Mouse (Mus musculus) CH12.LX (cell line): ENCODE measurements around the gene Shroom1. TPM values are rescaled to one million over a fixed set of nuclear protein-coding genes. Genes with fewer than 3 reads are reported as not detected.

Experiments
- DNase-seq: peaks from one replicate; pipeline ENCODE4 v3.0.0-alpha.2; 2013; ENCODE audit errors: extremely low read depth
- H3K27ac ChIP-seq: 2 replicates; pipeline ENCODE4 v1.5.1; 2012; ENCODE audit warnings: low read depth, mild to moderate bottlenecking, control low read depth, moderate library complexity; ENCODE audit not compliant: insufficient read depth
- H3K27me3 ChIP-seq: replicated peaks from 2 replicates; pipeline ENCODE3; 2012; ENCODE audit warnings: inconsistent platforms
- H3K36me3 ChIP-seq, 2 experiments: replicated peaks in 1 of 2; 2 replicates each; pipeline versions ENCODE3 to v1.6.1; 2012; ENCODE audit warnings: inconsistent platforms in 1 of 2, low read length in 1 of 2, mild to moderate bottlenecking in 1 of 2, mixed read lengths in 1 of 2, moderate library complexity in 1 of 2; ENCODE audit not compliant: control insufficient read depth in 1 of 2, insufficient read depth in 1 of 2
- H3K4me1 ChIP-seq, 2 experiments: 2 replicates each; pipeline ENCODE4 v1.6.1; 2012; ENCODE audit warnings: inconsistent platforms in 1 of 2, moderate library complexity in 1 of 2; ENCODE audit not compliant: insufficient read depth in 2 of 2, control insufficient read depth in 1 of 2
- H3K4me2 ChIP-seq: 2 replicates; pipeline ENCODE4 v1.6.1; 2012; ENCODE audit warnings: low read depth, mild to moderate bottlenecking, control low read depth; ENCODE audit not compliant: poor library complexity, insufficient read depth, severe bottlenecking
- H3K4me3 ChIP-seq, 3 experiments: fragments of 150-350 bp in 1 of 3; sonication (generic) in 1 of 3; replicated peaks in 1 of 3; 2 replicates each; pipeline versions ENCODE3 to v1.5.1; 2011 to 2012; ENCODE audit warnings: low read depth in 2 of 3, low read length in 2 of 3, mild to moderate bottlenecking in 2 of 3, moderate library complexity in 2 of 3, control low read depth in 1 of 3, improper control_type of control experiment in 1 of 3, inconsistent platforms in 1 of 3, mixed read lengths in 1 of 3; ENCODE audit not compliant: poor library complexity in 1 of 3
- H3K79me2 ChIP-seq: replicated peaks from 2 replicates; pipeline ENCODE4 v1.6.1; 2012; ENCODE audit warnings: mild to moderate bottlenecking, moderate library complexity; ENCODE audit not compliant: control insufficient read depth, poor library complexity, insufficient read depth, severe bottlenecking; ENCODE audit errors: extremely low read depth
- H3K9ac ChIP-seq: 2 replicates; pipeline ENCODE4 v1.6.1; 2012; ENCODE audit warnings: low read depth, mild to moderate bottlenecking, control low read depth, moderate library complexity; ENCODE audit not compliant: insufficient read depth
- H3K9me3 ChIP-seq: replicated peaks from 2 replicates; pipeline ENCODE3; 2012; ENCODE audit warnings: low read length, inconsistent platforms, mixed read lengths
- CTCF ChIP-seq, 2 experiments: IDR thresholded peaks in 1 of 2; conservative IDR thresholded peaks in 1 of 2; 2 replicates each; pipeline ENCODE4 v1.5.1; 2011 to 2012; ENCODE audit warnings: low read depth in 2 of 2, low read length in 2 of 2, improper control_type of control experiment in 1 of 2, inconsistent platforms in 1 of 2, mild to moderate bottlenecking in 1 of 2, moderate library complexity in 1 of 2
- EP300 ChIP-seq: IDR thresholded peaks from 2 replicates; pipeline ENCODE4 v1.6.1; 2011; ENCODE audit warnings: low read length, improper control_type of control experiment
- ETS1 ChIP-seq: conservative IDR thresholded peaks from 2 replicates; pipeline ENCODE4 v1.6.1; 2012; ENCODE audit warnings: low read depth, mild to moderate bottlenecking, inconsistent platforms, low read length, improper control_type of control experiment, moderate library complexity
- JUN ChIP-seq: IDR thresholded peaks from 2 replicates; pipeline ENCODE4 v1.6.1; 2011; ENCODE audit warnings: low read depth, mild to moderate bottlenecking, low read length, improper control_type of control experiment, moderate library complexity; ENCODE audit not compliant: insufficient read depth
- KAT2A ChIP-seq: IDR thresholded peaks from 2 replicates; pipeline ENCODE4 v1.6.1; 2012; ENCODE audit warnings: low read length, improper control_type of control experiment, inconsistent platforms; ENCODE audit not compliant: insufficient replicate concordance
- MAFK ChIP-seq: IDR thresholded peaks from 2 replicates; pipeline ENCODE4 v1.6.1; 2011; ENCODE audit warnings: low read length, improper control_type of control experiment; ENCODE audit not compliant: insufficient replicate concordance
- MEF2A ChIP-seq: IDR thresholded peaks from 2 replicates; pipeline ENCODE4 v1.6.1; 2014; ENCODE audit warnings: low read depth, mild to moderate bottlenecking, inconsistent platforms, low read length, improper control_type of control experiment, borderline replicate concordance
- NELFE ChIP-seq: IDR thresholded peaks from 2 replicates; pipeline ENCODE4 v1.6.1; 2011; ENCODE audit warnings: low read depth, low read length, improper control_type of control experiment
- NRF1 ChIP-seq: IDR thresholded peaks from 2 replicates; pipeline ENCODE4 v1.6.1; 2014; ENCODE audit warnings: low read depth, mild to moderate bottlenecking, inconsistent platforms, low read length, improper control_type of control experiment, moderate library complexity
- POLR2AphosphoS2 ChIP-seq: IDR thresholded peaks from 2 replicates; pipeline ENCODE4 v1.6.1; 2011; ENCODE audit warnings: low read depth, low read length, improper control_type of control experiment
- USF1 ChIP-seq: IDR thresholded peaks from 2 replicates; pipeline ENCODE4 v1.6.1; 2014; ENCODE audit warnings: low read depth, mild to moderate bottlenecking, inconsistent platforms, low read length, improper control_type of control experiment
- dilution Hi-C: fragments of 300-500 bp; cut with MboI; formaldehyde crosslinking; loops from 2 replicates; pipeline ENCODE4 v1.14.3; 2020; ENCODE audit warnings: low sequenced_read_pairs; ENCODE audit not compliant: extremely low pct_unique_long_range_greater_than_20kb, extremely low pct_ligation_motif_present
- in situ Hi-C: fragments of 300-500 bp; cut with MboI; formaldehyde crosslinking; loops from 3 replicates; pipeline ENCODE4 v1.14.3; 2019; ENCODE audit warnings: low sequenced_read_pairs, low pct_ligation_motif_present, low pct_unique_long_range_greater_than_20kb, mixed read lengths
- polyA plus RNA-seq: library from polyadenylated mRNA; unstranded; fragments of >175 nt; gene quantifications from 2 replicates; pipeline ENCODE4 v1.2.1, GENCODE M21; 2012; ENCODE audit warnings: low read depth; ENCODE audit not compliant: insufficient read length
- total RNA-seq, 2 experiments: library from RNA; depleted of rRNA; stranded (reverse); fragments of 300-350 nt in 1 of 2; fragments of >200 nt in 1 of 2; gene quantifications; 2 replicates each; pipeline ENCODE4 v1.2.3; 2012 to 2014

Gene Shroom1
- total and polyA plus RNA-seq, 3 experiments, result not detected

- in situ Hi-C loops (no loop called here), dilution Hi-C loops (no loop called here)
- no peak overlapping the region for H3K9ac ChIP-seq
- H3K27ac ChIP-seq, result no peak overlapping the region
- DNase-seq, result no peak
- H3K36me3 ChIP-seq, result no peaks in the 10 kb centered on the region
- H3K27me3 ChIP-seq, result no peaks in the 10 kb centered on the region
- no peaks in the 10 kb centered on the region for H3K9me3 ChIP-seq
- no peak overlapping the region for H3K4me3 ChIP-seq
- H3K4me2 ChIP-seq, result no peak overlapping the region
- H3K79me2 ChIP-seq, result no peaks in the 10 kb centered on the region
- TF ChIP-seq ETS1, result no peak
- TF ChIP-seq CTCF (conservative IDR thresholded peaks at IDR 0.05 in 1 of 2, IDR thresholded peaks at IDR 0.05 in 1 of 2; ENCODE audit: low read depth in 2 of 2, low read length in 2 of 2), result no peak
- H3K4me1 ChIP-seq, result peaks cover 36 to 79% of the 10 kb centered on the region in 2 experiments
These were observed 48.1 kb downstream of the Shroom1 start for GRCm38 (mm10) chr11:53505026-53505663.

DNA sequence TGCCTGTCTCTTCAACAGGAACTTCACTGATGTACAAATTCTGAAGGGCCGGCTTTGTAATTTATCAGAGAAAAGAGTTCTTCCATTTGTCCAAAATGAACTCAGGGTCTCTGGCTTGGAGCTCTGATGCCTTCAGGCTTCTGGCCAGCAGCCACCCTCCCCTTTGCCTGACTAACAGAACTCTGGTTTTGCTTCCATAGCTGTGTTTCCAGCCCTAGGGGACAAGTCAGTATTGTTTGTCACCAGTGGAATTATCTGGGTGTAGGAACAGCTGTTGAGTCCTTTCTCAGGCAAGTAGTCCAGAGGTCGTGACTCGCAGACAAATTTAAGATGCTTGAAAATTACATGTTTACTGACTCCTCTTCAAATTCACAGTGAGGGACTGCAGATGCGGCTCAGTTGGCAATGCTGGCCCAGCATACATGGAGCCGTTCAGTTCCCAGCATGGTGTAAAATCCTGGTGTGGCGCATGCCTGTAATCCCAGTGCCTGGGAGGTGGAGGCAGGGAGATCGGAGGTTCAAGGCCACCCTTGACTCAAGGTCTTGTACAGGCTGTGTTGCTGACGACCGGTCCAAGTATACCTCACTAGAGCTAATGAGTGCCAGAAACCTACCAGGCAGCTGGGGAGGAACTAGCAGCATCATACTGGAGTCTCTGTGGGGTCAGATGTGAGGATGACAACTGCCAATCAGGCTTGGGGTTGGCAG lies 50.2 kb downstream of the Shroom1 start:
- in situ Hi-C loops, result no loop called here
- no peaks in the 10 kb centered on the region for H3K27me3 ChIP-seq

GRCm38 (mm10) chr11:53508152-53508551 lies 51.1 kb downstream of the Shroom1 start:
- H3K9me3 ChIP-seq, result no peaks in the 10 kb centered on the region
- H3K4me1 ChIP-seq, result peaks cover 33 to 58% of the 10 kb centered on the region in 2 experiments
- H3K4me3 ChIP-seq, result no peak overlapping the region
- H3K4me2 ChIP-seq, result no peak overlapping the region
- in situ Hi-C loops, result no loop called here
- H3K27ac ChIP-seq, result peak overlapping the region; percentile 12; the same call in 1 of the 2 replicates
- no peaks in the 10 kb centered on the region for H3K79me2 ChIP-seq
- no peaks in the 10 kb centered on the region for H3K27me3 ChIP-seq
- dilution Hi-C loops, result no loop called here
- no peaks in the 10 kb centered on the region for H3K36me3 ChIP-seq
- TF ChIP-seq NELFE (no peak), MEF2A (0 out of 2 replicates have a peak, but pooled peaks have one; percentile 14)
- TF ChIP-seq, all 38 proteins: peak for 1
- H3K9ac ChIP-seq, result peak overlapping the region; percentile 18; the same call in 1 of the 2 replicates
- peak; percentile 66 for DNase-seq

More for the DNA sequence above, 50.2 kb downstream of the Shroom1 start:
- Histone ChIP-seq H3K4me1 (peaks cover 33 to 65% of the 10 kb centered on the region in 2 experiments), H3K9me3 (no peaks in the 10 kb centered on the region), H3K27ac (peak overlapping the region; percentile 29; the same call in 1 of the 2 replicates), H3K4me2 (no peak overlapping the region), H3K9ac (peak overlapping the region; percentile 18; the same call in 1 of the 2 replicates), H3K4me3 (no peak overlapping the region), H3K79me2 (no peaks in the 10 kb centered on the region), H3K36me3 (no peaks in the 10 kb centered on the region)
- TF ChIP-seq MEF2A (no peak), JUN (no peak), EP300 (no peak), MAFK (no peak), NRF1 (no peak), USF1 (no peak), KAT2A (no peak), POLR2AphosphoS2 (no peak), CTCF (conservative IDR thresholded peaks at IDR 0.05 in 1 of 2, IDR thresholded peaks at IDR 0.05 in 1 of 2; ENCODE audit: low read depth in 2 of 2, low read length in 2 of 2) (no peak)
- dilution Hi-C loops, result no loop called here
- DNase-seq, result no peak
